Mouse (Mus musculus): ENCODE data around the gene Tspan17. TPM values are rescaled to one million over a fixed set of nuclear protein-coding genes. Genes with fewer than 3 reads are reported as not detected.

Gene Tspan17
- polyA plus RNA-seq, 1 experiment from 2014 or later = 8.7 TPM

- no peak for TF ChIP-seq CTCF (IDR thresholded peaks at IDR 0.05; ENCODE audit: low read depth)
- Histone ChIP-seq H3K4me1 (ENCODE audit: insufficient read depth) (no peaks in the 10 kb centered on the region), H3K27me3 (ENCODE audit: insufficient read depth, low read length) (no peaks in the 10 kb centered on the region), H3K27ac (ENCODE audit: low read depth) (no peak overlapping the region), H3K4me2 (no peak overlapping the region), H3K9me3 (ENCODE audit: low read depth, low read length) (no peaks in the 10 kb centered on the region), H3K4me3 (ENCODE audit: low read depth, low read length) (no peak overlapping the region), H3K36me3 (ENCODE audit: insufficient read depth) (no peaks in the 10 kb centered on the region), H3K9ac (no peak overlapping the region)
- DNase-seq (no peak), ATAC-seq (ENCODE audit: insufficient read depth) (no peak)
- 63% methylated on average over 10 of the region's 10 CpGs for WGBS
These were observed 9.6 kb downstream of the Tspan17 start for GRCm38 (mm10) chr13:54798740-54799139.

GRCm38 (mm10) chr13:54799701-54800100, 10.5 kb downstream of the Tspan17 start:
- ATAC-seq (ENCODE audit: insufficient read depth) (no peak), DNase-seq (peak; percentile 92)
- no peaks in the 10 kb centered on the region for H3K27me3 ChIP-seq (ENCODE audit: insufficient read depth, low read length)
- no peak overlapping the region for H3K27ac ChIP-seq (ENCODE audit: low read depth)
- H3K9ac ChIP-seq = no peak overlapping the region
- no peaks in the 10 kb centered on the region for H3K4me1 ChIP-seq (ENCODE audit: insufficient read depth)
- 13% methylated on average over 9 of the region's 9 CpGs for WGBS
- no peak overlapping the region for H3K4me3 ChIP-seq (ENCODE audit: low read depth, low read length)
- TF ChIP-seq CTCF (IDR thresholded peaks at IDR 0.05; ENCODE audit: low read depth) = peak; percentile 99
- H3K9me3 ChIP-seq (ENCODE audit: low read depth, low read length) = no peaks in the 10 kb centered on the region
- no peaks in the 10 kb centered on the region for H3K36me3 ChIP-seq (ENCODE audit: insufficient read depth)
- H3K4me2 ChIP-seq = peak overlapping the region; percentile 45; the same call in 1 of the 2 replicates

- Histone ChIP-seq H3K9ac (no peak overlapping the region), H3K27me3 (ENCODE audit: insufficient read depth, low read length) (no peaks in the 10 kb centered on the region; the same call in 1 of the 2 replicates), H3K4me2 (no peak overlapping the region), H3K4me3 (ENCODE audit: low read depth, low read length) (no peak overlapping the region), H3K27ac (ENCODE audit: low read depth) (no peak overlapping the region), H3K9me3 (ENCODE audit: low read depth, low read length) (no peaks in the 10 kb centered on the region), H3K36me3 (ENCODE audit: insufficient read depth) (no peaks in the 10 kb centered on the region), H3K4me1 (ENCODE audit: insufficient read depth) (no peaks in the 10 kb centered on the region)
- peak; percentile 26 for DNase-seq
- no peak for TF ChIP-seq CTCF (IDR thresholded peaks at IDR 0.05; ENCODE audit: low read depth)
- WGBS = 43% methylated on average over 4 of the region's 4 CpGs
- no peak for ATAC-seq (ENCODE audit: insufficient read depth)
These were observed 11.0 kb downstream of the Tspan17 start for GRCm38 (mm10) chr13:54800206-54800605.

GRCm38 (mm10) chr13:54803010-54803409, 13.8 kb downstream of the Tspan17 start:
- H3K27ac ChIP-seq (ENCODE audit: low read depth) = no peak overlapping the region
- H3K9ac ChIP-seq = no peak overlapping the region
- peak; percentile 55 for TF ChIP-seq CTCF (IDR thresholded peaks at IDR 0.05; ENCODE audit: low read depth)
- no peak overlapping the region for H3K4me3 ChIP-seq (ENCODE audit: low read depth, low read length)
- 74% methylated on average over 6 of the region's 6 CpGs for WGBS
- H3K9me3 ChIP-seq (ENCODE audit: low read depth, low read length) = no peaks in the 10 kb centered on the region
- no peaks in the 10 kb centered on the region for H3K4me1 ChIP-seq (ENCODE audit: insufficient read depth)
- DNase-seq = no peak
- ATAC-seq (ENCODE audit: insufficient read depth) = no peak
- H3K4me2 ChIP-seq = no peak overlapping the region
- H3K27me3 ChIP-seq (ENCODE audit: insufficient read depth, low read length) = no peaks in the 10 kb centered on the region; the same call in 1 of the 2 replicates
- H3K36me3 ChIP-seq (ENCODE audit: insufficient read depth) = no peaks in the 10 kb centered on the region

- Histone ChIP-seq H3K4me3 (ENCODE audit: low read depth, low read length) (no peak overlapping the region), H3K4me2 (no peak overlapping the region), H3K27me3 (ENCODE audit: insufficient read depth, low read length) (no peaks in the 10 kb centered on the region; the same call in 1 of the 2 replicates), H3K9ac (no peak overlapping the region), H3K4me1 (ENCODE audit: insufficient read depth) (no peaks in the 10 kb centered on the region), H3K36me3 (ENCODE audit: insufficient read depth) (no peaks in the 10 kb centered on the region), H3K9me3 (ENCODE audit: low read depth, low read length) (no peaks in the 10 kb centered on the region), H3K27ac (ENCODE audit: low read depth) (no peak overlapping the region)
- ATAC-seq (ENCODE audit: insufficient read depth) = no peak
- TF ChIP-seq CTCF (IDR thresholded peaks at IDR 0.05; ENCODE audit: low read depth) = peak; percentile 59
- peak; percentile 34 for DNase-seq
- 40% methylated on average over 21 of the region's 21 CpGs for WGBS
These were observed 16.1 kb downstream of the Tspan17 start for GRCm38 (mm10) chr13:54805134-54805838.

GRCm38 (mm10) chr13:54806434-54806976, 17.3 kb downstream of the Tspan17 start:
- H3K9ac ChIP-seq = no peak overlapping the region
- no peaks in the 10 kb centered on the region for H3K36me3 ChIP-seq (ENCODE audit: insufficient read depth)
- H3K4me2 ChIP-seq = no peak overlapping the region
- no peaks in the 10 kb centered on the region for H3K9me3 ChIP-seq (ENCODE audit: low read depth, low read length)
- H3K27ac ChIP-seq (ENCODE audit: low read depth) = no peak overlapping the region
- WGBS = 49% methylated on average over 13 of the region's 13 CpGs
- DNase-seq = no peak
- no peak for TF ChIP-seq CTCF (IDR thresholded peaks at IDR 0.05; ENCODE audit: low read depth)
- no peak for ATAC-seq (ENCODE audit: insufficient read depth)
- no peaks in the 10 kb centered on the region; the same call in 1 of the 2 replicates for H3K27me3 ChIP-seq (ENCODE audit: insufficient read depth, low read length)
- H3K4me1 ChIP-seq (ENCODE audit: insufficient read depth) = no peaks in the 10 kb centered on the region
- H3K4me3 ChIP-seq (ENCODE audit: low read depth, low read length) = no peak overlapping the region

GRCm38 (mm10) chr13:54808067-54808466, 18.9 kb downstream of the Tspan17 start:
- no peaks in the 10 kb centered on the region for H3K9me3 ChIP-seq (ENCODE audit: low read depth, low read length)
- H3K4me2 ChIP-seq = no peak overlapping the region
- H3K27ac ChIP-seq (ENCODE audit: low read depth) = no peak overlapping the region
- TF ChIP-seq CTCF (IDR thresholded peaks at IDR 0.05; ENCODE audit: low read depth) = no peak
- no peak overlapping the region for H3K9ac ChIP-seq
- no peak for ATAC-seq (ENCODE audit: insufficient read depth)
- WGBS = 69% methylated on average over 12 of the region's 12 CpGs
- no peaks in the 10 kb centered on the region for H3K4me1 ChIP-seq (ENCODE audit: insufficient read depth)
- no peak overlapping the region for H3K4me3 ChIP-seq (ENCODE audit: low read depth, low read length)
- no peaks in the 10 kb centered on the region; the same call in 1 of the 2 replicates for H3K27me3 ChIP-seq (ENCODE audit: insufficient read depth, low read length)
- H3K36me3 ChIP-seq (ENCODE audit: insufficient read depth) = no peaks in the 10 kb centered on the region
- DNase-seq = no peak
